Mouse (Mus musculus): ENCODE measurements around the gene Garem2. TPM values are rescaled to one million over a fixed set of nuclear protein-coding genes. Genes with fewer than 3 reads are reported as not detected.

Gene Garem2
- total RNA-seq, 2 experiments from 2014 or later: 10.5 to 11.2 TPM

DNA sequence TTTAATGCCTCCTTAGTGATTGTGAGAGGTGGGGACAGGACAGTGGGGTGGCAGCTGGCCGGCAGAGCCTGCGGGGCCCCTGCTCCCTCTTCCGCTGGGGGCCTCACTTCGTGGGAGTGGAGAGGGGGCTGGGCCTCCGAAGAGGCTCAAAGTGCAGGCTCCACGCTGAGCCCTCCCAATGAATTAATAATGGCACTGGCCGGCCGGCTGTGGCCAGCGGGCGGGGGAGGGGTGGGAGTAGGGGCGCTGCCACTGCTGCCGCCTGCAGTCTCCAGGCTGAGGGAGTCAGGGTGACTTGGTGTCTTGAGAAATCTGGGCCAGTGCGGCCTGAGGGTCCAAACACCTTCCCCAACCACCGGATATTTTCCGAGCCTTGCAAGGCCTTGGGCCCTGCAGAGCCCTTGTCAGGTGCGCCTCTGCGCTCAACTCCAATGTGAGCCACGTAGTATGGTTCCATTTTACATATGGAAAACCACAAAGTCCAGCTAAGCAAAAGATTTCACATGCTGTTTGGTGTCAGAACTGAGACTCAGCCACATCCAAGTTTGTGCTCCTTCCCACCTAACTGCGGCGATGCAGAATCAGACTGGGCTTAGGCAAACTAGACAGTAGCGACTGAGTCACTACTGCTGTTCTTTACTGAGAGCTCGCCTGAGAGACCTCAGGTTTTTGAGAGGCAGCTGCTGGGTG, 5.6 kb downstream of the Garem2 start:
- DNase-seq (ENCODE audit: extremely low spot score in 1 of 2, low spot score in 2 of 2): no peak
- intact Hi-C loops (cut with DNase I): loop anchor here (10.0 kb wide), 1 partner anchor 286 kb away; no protein-coding TSS in a partner anchor

DNA sequence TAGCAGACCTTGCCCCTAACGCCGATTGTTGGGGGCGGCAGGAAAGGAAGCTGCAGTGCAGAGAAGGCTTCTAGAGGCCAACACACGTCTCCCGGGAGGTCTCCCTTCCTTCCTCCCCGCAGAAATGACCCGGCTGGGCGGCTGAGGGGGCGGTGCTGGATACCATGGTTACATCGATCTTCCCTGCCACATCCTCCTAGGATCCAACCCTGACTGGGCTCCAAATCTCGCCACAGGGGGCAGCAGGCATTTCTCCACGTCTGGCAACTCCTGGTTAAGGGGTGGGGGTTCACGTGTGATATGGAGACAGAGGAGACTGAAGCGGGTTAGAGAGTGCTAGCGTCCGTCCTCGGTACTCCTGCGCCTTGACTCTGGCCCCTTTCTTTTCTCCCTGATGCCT, 6.2 kb downstream of the Garem2 start:
- intact Hi-C loops (cut with DNase I): loop anchor here (10.0 kb wide), 1 partner anchor 286 kb away; no protein-coding TSS in a partner anchor
- DNase-seq (ENCODE audit: extremely low spot score in 1 of 2, low spot score in 2 of 2): peak in 1 of 2 experiments; percentile 85

DNA sequence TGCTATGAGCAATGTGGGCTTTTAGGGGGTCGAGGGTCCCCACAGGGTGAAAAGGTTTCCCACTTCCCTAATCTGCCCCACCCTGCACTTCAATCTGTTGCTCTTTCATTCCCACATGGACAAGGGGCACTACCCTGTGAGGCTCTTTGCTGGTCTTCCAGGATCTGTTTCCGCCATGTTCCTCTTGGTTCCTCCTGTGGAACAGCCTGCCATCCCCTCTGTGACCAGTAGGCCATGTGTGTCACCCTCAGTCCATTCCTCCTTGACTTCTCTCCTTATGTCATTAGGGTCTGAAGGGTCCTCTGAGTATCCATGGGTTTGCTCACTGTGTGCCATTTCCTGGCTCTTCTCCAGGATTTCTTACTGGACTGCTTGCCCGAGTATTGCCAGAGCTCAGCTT, 6.8 kb downstream of the Garem2 start:
- no peak for DNase-seq (ENCODE audit: extremely low spot score in 1 of 2, low spot score in 2 of 2)
- intact Hi-C loops (cut with DNase I): loop anchor here (10.0 kb wide), 1 partner anchor 287 kb away; no protein-coding TSS in a partner anchor

DNA sequence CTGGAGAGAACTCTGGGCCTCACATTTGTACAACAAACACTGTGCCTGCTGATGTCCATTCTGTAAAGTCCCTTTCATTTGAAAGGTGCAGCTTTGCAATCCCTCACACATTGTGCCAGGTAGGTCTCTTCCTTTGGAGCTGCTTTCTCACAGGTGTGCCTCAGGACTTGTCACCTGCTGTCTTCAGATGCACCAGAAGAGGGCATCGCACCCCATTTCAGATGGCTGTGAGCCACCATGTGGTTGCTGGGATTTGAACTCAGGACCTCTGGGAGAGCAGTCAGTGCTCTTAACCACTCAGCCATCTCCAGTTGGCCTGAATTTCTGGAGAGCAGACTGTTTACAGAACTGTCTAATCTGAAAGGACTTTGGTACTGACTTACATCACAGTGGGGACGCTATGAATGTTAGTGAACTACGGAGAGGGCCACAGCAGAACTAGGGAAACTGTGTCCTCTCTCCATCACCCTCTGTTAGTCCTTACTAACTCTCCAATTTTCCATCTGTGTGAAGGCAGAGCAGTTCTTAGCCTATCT, 7.6 kb downstream of the Garem2 start:
- intact Hi-C loops (cut with DNase I): loop anchor here (10.0 kb wide), 1 partner anchor 288 kb away; no protein-coding TSS in a partner anchor
- DNase-seq (ENCODE audit: extremely low spot score in 1 of 2, low spot score in 2 of 2): no peak

DNA sequence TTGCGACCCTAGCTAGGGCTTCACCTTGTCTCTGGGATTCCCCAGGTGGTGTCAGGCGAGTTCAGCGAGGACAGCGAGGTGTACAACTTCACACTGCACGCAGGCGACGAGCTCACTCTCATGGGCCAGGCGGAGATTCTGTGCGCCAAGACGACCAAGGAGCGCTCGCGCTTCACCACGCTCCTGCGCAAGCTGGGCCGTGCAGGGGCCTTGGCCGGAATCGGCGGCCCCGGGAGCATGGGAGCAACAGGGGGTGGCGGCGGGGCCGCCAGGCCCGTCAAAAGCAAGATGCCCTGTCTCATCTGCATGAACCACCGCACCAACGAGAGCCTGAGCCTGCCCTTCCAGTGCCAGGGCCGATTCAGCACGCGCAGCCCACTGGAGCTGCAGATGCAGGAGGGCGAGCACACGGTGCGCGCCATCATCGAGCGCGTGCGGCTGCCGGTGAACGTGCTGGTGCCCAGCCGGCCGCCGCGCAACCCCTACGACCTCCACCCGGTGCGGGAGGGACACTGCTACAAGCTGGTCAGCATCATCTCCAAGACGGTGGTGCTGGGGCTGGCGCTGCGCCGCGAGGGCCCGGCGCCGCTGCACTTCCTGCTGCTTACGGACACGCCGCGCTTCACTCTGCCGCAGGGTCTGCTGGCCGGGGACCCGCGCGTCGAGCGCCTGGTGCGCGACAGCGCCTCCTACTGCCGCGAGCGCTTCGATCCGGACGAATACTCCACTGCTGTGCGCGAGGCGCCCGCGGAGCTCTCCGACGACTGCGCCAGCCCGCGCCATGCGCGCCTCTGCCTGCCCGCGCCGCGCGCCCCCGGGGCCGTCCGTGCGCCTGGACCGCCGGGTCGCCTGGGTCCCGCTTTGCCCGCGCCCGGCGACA, 9.2 kb downstream of the Garem2 start:
- intact Hi-C loops (cut with DNase I): loop anchor here (10.0 kb wide), 1 partner anchor 289 kb away; no protein-coding TSS in a partner anchor
- peak; percentile 63 to 88 for DNase-seq (ENCODE audit: extremely low spot score in 1 of 2, low spot score in 2 of 2)

DNA sequence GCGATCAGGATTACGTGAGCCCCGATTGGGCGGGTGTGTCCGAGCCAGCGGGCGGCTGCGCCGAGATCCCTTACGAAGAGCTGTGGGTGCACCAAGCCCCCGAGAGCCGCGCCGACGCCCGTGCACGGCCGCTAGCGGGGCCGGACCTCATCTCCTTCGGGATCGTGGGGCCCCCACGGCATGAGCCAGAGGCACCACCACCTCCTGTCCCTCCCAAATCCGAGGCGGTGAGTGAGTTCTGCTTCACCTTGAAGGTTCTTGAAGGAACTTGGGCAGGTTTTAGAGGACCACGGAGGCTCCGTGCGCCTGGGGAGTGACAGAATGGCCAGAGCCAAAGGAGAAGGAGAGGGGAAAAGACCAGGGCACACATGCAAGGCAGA, 9.8 kb downstream of the Garem2 start:
- intact Hi-C loops (cut with DNase I): loop anchor here (10.0 kb wide), 1 partner anchor 290 kb away; no protein-coding TSS in a partner anchor
- no peak for DNase-seq (ENCODE audit: extremely low spot score in 1 of 2, low spot score in 2 of 2)

DNA sequence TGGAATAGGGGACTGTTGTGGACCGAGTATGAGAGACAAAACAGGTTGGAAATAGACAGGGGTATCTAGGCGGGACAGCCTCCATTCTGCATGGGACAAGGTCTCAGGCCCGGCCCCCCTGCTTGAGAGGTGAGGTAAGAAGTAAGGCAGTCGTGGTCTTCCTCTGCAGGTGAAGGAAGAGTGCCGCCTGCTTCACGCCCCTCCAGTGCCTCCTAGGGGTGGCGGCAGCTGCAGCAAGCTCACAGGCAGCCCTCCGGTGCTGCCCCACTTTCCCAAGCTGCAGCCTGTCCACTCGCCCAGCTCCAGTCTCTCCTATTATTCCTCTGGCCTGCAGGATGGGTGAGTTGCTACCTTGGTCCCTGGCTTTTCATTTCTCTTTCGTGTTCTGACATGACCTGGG, 10.8 kb downstream of the Garem2 start:
- no peak for DNase-seq (ENCODE audit: extremely low spot score in 1 of 2, low spot score in 2 of 2)
- intact Hi-C loops (cut with DNase I): loop anchor here (10.0 kb wide), 1 partner anchor 291 kb away; no protein-coding TSS in a partner anchor

DNA sequence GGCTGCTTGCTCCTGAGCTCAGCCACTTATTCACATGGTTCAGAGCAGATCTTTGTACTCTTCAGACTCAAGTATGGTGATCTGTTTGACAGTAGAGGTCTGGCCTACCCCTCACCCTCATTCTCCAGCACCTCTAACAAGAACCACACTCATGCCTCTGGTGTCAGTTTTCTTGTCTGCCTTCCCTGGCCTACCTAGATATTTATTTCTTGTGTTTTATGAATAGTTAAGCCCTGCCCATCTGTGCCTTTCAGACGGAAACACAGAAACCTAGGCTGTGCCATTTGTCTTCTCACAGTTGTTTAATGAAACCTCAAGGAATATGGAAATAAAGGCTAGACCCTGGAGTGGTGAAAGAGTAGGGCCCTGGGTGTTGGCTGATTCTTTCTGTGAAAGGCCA, 13.1 kb downstream of the Garem2 start:
- intact Hi-C loops (cut with DNase I): loop anchor here (10.0 kb wide), 1 partner anchor 293 kb away; no protein-coding TSS in a partner anchor
- no peak for DNase-seq (ENCODE audit: extremely low spot score in 1 of 2, low spot score in 2 of 2)

DNA sequence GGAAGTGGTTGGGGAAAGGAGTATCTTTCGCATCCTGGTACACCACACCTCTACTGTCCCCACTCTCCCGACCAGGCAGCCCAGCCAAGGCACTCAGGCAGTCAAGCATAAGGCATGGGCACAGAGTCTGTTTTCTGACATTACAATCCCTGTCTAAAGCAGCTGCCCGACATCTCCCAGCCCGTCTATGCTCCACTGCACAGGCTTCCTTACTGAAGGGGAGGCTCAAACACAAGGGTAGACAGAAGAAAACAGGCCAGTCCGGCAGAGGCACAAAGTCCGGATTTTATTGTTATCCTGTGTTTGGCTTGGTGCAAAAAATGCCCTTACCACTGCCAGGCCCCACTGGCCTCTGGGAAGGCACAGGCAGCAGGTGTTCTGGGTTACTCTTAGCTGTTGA, 14.2 kb downstream of the Garem2 start:
- intact Hi-C loops (cut with DNase I): loop anchor here (10.0 kb wide), 1 partner anchor 294 kb away; no protein-coding TSS in a partner anchor
- DNase-seq (ENCODE audit: extremely low spot score in 1 of 2, low spot score in 2 of 2): no peak

DNA sequence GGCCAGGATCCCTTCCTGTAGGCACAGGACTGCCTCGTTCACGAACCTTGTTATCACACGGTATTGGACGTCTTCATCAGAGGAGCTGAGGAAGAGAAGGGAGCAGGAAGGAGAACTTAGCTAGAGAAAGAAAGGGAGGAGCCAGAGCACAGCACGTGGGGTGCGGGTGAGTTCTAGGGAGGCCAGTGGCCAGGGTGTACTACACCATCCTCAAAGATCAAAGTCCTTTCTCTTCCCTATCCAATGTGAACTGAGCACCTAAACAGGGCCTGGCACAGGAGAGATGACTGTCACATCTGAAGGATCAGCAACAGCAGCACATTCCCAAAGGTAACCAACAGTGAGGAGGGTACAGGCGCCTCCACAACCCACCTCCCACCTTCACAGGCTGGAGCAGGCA, 15.1 kb downstream of the Garem2 start:
- intact Hi-C loops (cut with DNase I): no loop called here
- DNase-seq (ENCODE audit: extremely low spot score in 1 of 2, low spot score in 2 of 2): no peak

DNA sequence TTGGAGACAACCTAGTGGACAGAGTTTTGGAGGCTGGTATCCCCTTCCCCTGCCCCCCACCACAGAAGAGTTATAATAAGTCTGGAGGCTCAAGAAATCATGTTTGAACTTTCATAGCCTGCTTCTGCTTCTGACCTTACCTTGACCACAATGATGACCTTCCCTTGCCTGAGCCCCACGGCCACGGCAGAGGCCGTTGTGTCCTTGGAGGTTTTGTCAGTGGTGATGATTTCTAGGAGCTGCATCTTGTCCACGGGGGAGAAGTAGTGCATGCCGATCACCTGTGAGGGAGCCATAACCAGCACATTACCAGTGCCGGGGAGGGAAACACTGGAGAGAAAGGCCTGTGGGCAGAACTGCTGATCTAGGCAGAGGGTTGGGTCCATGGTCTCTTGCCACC, 17.5 kb downstream of the Garem2 start:
- intact Hi-C loops (cut with DNase I): no loop called here

DNA sequence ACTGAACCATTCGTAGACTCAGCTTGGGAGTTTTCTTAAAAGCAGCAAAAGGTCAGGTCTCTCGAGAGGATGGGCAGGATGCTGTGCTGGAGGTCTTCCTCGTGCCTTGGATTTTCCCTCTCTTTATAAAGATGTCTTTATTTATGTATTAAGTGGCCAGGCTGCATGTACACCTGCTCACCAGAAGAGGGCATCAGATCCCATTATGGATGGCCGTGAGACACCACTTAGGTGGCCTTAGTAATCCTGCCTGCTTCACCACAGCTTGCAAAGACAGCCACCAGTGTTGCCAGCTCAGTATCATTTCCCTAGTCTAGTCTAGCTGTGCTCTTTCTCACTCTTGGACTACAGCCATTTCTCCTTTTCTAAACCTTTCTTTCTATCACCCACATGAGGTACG, 20.6 kb downstream of the Garem2 start:
- no peak for DNase-seq (ENCODE audit: extremely low spot score in 1 of 2, low spot score in 2 of 2)
- intact Hi-C loops (cut with DNase I): no loop called here

More for the DNA sequence above, 17.5 kb downstream of the Garem2 start:
- no peak for DNase-seq (ENCODE audit: extremely low spot score in 1 of 2, low spot score in 2 of 2)

DNA sequence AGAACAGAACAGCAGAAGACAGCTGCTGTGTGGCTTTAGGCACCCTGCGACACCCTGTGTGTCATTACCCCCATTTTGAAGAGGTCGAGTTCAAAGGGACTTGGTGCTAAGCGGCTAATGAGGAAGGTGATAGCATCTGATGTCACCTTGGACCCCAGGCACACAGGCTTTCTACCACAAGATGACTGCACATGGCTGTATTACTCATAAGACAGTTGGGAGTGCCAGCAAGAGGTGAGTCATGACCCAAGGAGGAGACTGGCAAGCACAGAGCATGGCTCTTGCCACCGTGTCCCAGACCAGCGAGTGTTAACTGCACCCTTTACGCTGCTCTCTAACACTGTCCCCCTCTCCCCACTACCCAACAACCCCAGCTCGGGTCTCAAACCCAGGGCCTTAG, 21.8 kb downstream of the Garem2 start:
- no peak for DNase-seq (ENCODE audit: extremely low spot score in 1 of 2, low spot score in 2 of 2)
- intact Hi-C loops (cut with DNase I): no loop called here

DNA sequence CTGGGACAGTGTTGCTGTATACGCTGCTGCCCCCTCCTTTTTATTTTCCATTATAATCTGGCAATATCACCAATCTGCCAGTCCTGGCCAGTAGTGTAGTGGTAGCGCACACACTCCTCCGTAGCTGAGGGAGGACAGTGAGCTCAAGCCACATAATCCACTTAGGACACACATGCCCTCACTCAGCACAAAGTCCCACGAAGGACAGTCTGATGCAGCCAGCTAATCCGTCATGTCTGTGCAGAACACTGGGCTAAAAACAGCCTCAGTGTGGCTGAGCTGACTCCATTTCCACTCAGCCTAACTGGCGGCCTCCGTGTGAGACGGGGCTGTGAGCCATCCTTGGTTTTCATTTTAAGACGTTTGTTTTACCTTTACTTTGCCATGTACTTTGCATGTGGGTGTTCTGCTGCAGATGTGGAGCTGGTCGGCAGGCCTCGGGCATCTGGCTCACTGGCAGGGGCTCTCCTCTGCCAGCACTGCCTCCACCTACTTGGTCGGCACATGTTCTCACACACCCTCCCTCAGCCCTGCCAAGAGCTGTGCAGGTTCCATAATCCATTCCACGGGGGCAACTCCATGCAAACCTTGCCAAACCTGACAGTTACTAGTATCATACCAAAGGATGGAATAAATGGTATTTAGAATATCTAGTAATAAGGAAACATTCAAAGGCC, 23.1 kb downstream of the Garem2 start:
- no peak for DNase-seq (ENCODE audit: extremely low spot score in 1 of 2, low spot score in 2 of 2)
- intact Hi-C loops (cut with DNase I): no loop called here

DNA sequence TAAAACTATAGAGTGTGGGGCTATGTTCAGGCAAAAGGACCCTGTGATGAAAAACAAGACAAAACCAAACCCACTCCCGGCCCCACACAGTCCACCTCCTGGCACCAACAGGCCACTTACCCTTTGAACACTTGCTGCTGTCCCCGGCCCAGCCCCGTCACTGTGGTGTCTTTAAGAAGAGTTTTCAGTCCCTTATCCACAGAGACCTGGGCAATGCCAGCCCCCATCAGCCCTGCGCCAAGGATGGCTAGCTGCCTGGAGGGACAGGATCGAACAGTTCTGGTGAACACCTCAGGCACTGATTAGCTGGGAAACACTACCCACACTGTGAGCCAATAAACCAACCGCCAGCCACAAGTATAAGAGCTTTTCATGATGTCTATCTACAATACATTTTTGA, 23.7 kb downstream of the Garem2 start:
- DNase-seq (ENCODE audit: extremely low spot score in 1 of 2, low spot score in 2 of 2): no peak
- intact Hi-C loops (cut with DNase I): no loop called here

DNA sequence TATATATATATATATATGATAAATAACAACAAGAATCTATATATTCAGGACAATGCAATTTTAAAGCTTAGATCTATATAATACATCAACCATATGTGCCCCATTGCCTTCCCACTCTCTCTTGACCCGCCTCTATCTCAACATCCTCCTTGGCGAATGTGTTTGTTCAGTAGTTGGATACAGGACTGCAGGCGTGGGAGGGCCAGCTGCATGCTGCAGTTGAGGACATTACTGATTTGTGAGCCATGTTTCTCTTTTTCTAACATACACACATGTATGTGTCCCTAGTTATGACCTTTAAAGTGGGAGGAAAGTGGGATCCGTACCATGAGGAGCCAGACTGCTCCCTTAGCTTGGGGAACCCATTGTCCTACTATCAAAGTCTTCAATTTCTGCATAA, 26.3 kb downstream of the Garem2 start:
- DNase-seq (ENCODE audit: extremely low spot score in 1 of 2, low spot score in 2 of 2): no peak
- intact Hi-C loops (cut with DNase I): loop anchor here (5.0 kb wide), 1 partner anchor 41 kb away; no protein-coding TSS in a partner anchor

DNA sequence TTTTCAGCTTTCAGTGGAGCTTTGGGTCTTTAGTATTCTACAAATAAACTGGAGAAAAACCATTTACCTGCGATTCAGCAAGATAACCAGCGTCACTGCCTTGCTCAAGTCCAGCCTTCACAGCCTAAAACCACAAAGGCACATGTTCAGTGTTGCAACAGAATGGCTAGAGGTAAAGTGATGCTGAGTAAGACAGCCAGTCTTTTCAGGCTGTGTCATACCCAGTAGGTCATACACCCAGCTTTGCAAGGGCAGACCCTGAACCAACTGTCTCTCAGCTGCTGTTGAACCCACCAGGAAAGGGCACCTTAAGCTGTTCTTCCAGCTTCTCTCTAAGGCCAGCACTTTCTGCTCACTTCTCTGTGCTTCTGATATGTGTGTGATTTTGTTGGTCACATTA, 27.2 kb downstream of the Garem2 start:
- DNase-seq (ENCODE audit: extremely low spot score in 1 of 2, low spot score in 2 of 2): no peak
- intact Hi-C loops (cut with DNase I): loop anchor here (5.0 kb wide), 1 partner anchor 40 kb away; no protein-coding TSS in a partner anchor

DNA sequence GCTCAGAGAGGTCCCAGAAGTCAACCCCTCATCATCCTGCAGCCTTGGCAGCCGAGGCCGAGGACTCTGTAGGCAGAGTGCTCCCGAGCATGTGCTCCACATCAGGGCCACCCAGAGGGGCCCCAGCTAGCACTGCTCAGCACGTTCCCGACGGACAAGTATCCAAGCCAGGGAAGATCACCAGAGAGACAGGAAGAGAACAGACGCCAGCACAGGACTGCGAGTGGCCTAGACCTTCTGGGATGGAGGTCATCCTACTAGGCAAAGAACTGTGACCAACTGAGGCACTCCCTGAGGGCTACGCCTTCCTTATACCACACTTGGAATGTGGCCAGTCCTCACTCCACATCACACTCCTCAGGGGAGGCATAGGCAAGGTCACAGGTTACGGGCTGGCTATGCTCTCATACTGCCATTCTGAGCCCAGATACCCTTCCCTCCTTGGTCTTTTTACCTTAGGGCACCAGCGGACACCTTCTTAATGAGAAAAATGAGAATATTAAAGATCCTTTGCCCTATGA, 30.8 kb downstream of the Garem2 start:
- no peak for DNase-seq (ENCODE audit: extremely low spot score in 1 of 2, low spot score in 2 of 2)
- intact Hi-C loops (cut with DNase I): no loop called here

DNA sequence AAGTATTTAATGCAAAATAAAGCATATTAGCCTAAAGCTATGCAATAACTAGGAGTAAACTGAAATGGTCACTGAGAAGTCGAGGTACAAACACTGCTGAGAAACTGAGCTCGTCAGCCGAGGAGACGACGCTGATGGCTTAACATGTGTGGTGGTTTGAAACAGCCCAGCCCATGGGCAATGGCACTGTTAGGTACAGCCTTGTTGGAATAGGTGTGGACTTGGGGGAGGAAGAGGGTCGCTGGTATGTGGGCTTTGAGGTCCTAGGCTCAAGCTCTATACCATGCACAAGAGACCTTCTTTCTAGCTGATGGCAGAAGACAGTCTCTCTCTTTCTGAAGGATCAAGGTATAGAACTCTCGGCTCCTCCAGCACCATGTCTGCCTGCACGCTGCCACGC, 32.3 kb downstream of the Garem2 start:
- intact Hi-C loops (cut with DNase I): no loop called here
- no peak for DNase-seq (ENCODE audit: extremely low spot score in 1 of 2, low spot score in 2 of 2)

Data from left cerebral cortex, postnatal 10 days (tissue).